Mouse (Mus musculus): ENCODE data around the gene Pde6h.

The Pde6h gene

DNA sequence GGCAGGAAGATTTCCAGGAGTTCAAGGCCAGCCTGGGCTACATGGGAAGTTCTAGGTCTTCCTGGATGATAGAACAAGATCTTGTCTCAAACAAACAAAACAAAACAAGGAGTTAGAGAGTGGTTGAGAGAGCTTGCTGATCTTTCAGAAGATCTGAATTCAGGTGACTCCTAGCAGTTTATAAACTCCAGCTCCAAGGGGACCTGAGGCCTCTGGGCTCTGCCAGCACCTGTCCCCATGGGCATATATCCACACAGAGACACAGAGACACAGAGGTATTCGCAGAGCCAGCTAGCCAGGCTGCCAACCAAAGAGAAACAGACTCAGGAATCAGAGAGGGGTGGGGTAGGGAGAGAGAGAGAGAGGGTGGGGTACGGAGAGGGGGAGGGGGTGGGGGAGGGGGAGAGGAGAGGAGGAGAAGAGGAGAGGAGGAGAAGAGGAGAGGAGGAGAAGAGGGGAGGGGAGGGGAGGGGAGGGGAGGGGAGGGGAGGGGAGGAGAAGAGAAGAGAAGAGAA lies 10.8 kb upstream of the Pde6h start:
- DNase-seq (ENCODE audit: low read depth, low spot score), result no peak

DNA sequence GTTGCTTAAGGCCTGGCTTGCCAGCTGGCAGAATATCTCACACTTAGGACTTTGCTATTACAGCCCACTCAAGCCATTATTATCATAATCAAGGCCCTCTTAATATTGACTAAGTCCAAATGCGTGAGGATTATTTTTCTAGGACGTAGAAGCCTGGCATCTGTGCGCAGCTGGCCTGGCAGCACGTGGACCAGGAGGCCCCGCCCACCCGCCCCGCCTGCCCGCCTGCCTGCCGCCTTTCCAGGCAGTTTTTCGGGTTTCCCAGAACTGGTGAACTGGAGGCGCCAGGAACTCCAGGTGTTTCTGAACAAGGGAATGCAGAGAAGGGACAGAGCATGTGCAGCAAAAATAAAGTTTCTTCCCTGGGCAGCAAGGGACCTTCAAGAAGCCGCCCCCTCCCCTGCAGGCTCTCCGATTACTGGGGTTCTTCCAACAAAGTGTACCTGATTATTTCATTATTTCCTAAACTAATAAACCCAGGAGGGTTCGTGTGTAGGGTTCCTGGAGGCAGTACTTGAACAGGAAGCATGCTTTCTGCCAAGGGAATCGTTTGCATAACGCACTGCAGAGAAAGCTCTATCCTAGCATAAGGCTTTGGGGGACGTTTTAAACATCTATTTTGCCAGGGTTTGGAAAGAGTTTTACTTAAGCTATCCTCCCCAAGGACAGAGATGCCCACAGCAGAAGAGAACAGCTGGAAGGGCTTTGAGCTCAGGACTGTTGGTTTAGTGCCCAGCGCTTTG lies 10.1 kb upstream of the Pde6h start:
- DNase-seq (ENCODE audit: low read depth, low spot score), result peak; percentile 9

DNA sequence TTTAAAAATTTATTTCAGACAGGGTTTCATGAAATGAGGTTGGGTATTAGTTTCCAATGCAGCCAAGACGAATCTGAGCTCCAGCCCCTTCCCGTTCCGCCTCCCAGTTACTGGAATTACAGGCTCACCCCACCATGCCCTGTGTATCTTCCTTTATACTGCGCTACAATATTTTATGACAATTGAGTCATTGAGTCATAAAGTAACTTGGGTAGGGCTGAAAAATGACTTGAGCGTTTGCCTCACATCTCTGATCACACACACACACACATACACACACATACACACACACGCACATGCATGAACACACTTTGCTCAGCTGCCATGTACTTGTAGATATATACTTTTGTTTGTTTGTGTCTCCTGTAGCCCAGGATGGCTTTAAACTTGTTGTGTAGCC lies 9.4 kb upstream of the Pde6h start:
- DNase-seq (ENCODE audit: low read depth, low spot score), result no peak

DNA sequence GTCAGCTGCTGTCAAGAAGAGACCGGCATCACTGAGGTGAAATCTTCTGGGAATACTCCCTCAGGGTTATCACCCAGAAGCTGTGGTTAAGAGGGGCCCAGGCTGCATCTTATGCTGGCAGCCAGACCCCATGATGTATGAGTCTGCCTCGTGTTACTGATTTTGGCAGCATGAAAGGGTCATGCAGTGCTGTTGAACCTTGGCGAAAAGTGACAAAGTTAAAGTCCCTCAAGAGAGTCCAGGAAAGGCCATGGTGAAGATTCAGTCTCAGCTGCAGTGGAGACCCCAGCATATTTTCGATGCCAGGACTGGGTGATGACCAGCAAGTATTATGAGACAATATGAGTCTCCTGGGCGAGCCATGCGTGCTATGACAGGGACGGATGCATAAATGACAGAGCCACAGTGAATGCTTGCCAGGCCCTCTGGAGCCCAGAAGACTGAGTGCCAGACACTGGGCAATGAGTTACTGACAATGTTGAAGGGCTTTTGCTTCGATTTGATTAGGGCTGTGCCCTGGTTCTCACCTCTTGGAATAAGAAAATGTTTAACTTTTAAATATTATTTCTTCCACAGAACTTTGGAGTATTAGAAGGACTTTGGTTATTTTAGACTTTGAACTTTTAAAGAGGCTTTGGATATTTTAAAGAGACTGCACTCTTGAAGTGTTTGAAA lies 7.8 kb upstream of the Pde6h start:
- DNase-seq (ENCODE audit: low read depth, low spot score), result no peak

DNA sequence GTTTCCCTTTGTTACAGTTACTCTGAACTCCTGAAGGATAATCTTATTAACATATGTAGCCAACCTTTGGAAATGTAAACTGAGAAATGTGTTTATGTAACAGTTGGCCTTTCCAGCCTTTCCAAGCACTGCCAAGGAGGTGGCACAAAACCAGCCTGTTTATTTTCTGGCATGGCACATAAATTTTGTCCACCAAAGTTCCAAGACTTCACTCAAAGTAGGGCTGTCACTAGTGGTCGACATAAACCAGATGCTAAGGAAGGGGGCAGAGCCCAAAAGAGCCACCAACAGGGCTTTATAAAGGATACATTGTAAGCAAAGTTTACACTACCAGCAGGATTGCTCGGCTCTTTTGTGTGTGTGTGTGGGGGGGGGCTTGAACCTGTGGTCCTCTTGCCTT lies 5.7 kb upstream of the Pde6h start:
- DNase-seq (ENCODE audit: low read depth, low spot score), result no peak

DNA sequence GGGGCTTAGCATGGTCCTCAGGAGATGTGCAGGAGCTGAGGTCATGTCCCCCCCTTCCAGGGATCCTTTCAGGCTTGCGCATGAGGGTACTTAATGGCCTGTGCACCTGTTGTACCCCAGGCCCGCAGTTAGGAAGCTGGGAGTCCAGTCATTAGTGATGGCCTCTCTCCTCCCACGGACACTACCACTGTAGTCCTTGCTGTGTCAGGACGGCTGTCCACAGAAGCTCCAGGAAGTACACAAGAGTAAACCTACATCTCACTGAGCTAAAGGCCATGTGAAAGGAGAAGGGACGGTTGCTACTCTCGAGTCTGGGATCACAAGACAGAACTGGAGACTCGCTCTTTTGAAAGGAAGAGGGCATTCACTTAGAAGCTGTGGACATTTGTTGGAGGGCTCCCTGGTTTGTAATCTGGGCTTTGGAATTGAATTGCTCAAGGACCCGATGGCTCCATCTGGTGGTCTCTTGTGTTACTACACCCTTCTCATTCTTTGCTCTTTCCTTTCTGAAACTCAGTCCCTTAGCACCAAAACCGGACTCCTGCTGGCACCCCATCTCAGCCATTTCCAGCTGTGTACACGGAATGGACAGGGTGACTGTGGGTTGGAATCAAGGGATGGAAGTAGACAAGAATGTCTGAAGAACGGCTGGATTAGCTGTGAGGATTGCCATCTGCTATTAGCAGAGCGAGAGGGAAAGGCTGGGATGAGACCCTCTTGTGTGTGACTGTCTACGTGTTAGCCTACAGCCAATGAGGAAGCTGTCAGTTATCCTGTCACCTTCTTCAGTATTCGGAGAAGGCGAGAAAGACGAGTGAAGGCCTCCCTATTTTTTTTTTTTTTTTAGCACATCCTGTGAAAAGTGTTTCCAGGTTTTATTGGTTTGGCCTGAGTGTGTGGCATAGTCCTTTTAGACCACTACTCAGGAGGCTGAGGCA lies 3.0 kb upstream of the Pde6h start:
- DNase-seq (ENCODE audit: low read depth, low spot score), result peak; percentile 46

DNA sequence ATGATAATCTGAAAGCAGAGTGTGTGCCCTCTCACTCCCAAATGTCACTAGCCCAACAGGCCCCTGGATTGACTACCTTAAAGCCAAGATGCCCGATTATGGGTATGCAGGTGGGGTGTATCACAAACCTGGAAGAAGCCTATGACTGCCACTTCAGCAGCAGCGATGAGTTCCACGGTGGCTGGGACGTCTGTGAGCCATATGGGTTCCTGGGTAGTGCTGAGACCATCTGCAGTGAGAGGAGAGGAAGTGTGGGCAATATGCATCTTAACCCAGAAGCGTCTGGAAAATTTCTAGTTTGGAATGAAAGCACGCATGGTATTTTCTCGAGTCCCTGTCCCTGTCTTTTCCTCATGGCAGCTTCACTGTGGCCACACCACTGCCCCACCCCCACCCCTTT lies 2.0 kb upstream of the Pde6h start:
- no peak for DNase-seq (ENCODE audit: low read depth, low spot score)

DNA sequence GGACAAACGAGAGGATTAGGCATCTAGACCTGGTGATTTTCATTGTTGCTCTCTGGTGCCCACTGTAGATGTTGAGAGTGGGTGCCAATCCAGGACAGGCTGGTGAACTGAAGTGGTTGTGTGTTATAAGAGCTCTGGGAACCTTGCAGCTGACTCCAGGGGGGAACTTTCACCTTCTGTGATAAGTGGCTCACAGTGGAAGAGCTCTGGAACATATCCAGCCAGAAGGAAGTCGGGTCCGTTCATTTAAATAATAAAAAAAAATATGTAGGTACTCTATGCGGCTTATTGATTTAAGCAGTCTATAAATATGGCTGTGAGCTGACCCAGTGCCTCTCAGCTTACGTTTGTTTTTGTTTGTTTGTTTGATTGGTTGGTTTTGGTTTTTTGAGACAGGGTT lies 1.6 kb upstream of the Pde6h start, which contains the start of gene Erp27:
Gene Erp27, minus strand, starts transcription at position 101 of the 400 bp plus-strand sequence.
- no peak for DNase-seq (ENCODE audit: low read depth, low spot score)

DNA sequence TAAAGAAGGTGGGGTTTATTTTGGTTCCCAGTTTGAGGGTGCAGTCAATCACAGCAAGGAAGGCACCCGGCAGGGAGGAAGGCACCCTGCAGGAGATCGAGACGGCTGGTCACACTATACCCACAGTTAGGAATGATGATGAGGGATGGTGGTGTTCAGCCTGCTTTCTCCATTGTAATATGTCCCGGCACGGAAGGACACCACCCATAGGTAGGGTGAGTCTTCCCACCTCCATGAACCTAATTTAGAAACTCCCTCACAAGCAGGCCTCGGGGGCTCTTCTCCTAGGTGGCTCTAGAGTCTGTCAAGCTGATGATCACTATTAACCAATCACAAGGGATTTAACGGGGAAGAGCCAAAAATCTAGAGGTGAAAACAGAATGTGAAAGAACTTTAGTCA lies 761 bp upstream of the Pde6h start:
- DNase-seq (ENCODE audit: low read depth, low spot score), result no peak

DNA sequence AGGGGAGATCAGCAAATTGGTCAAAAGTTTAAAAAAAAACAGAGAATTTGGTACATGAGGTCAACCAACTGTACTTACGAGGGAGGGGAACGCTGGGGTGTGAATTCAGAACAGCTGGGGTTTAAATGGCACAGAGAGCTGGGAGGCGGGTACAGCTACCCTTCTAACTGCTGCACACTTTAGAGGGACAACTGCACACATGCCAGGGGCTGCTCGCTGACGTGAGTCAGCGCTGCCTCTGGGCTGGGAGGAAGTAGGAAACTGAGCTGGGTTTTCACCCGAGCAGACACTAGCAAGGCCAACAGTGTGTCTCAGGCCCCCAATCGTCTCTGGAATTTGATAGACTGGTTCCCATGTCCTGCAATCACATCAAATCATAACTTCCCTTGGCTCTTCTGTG lies 1.4 kb downstream of the Pde6h start:
- DNase-seq (ENCODE audit: low read depth, low spot score), result no peak

DNA sequence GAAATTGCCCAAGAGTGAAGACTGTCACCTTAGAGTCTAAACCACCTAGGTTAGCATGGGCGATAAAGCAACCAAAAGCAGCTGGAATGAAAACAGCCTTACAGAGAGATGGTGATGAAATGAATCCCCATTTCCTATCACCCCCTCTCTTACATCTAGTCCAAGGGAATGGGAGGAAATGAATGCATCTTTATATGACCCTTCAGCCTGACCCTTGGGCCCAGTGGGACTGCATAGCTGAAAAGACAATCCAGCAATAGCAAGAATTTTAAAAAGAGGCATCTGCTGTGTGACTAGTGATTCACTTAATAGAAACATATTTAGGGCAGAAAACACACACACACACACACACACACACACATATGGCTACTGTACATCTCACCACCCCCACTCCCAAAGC lies 4.0 kb downstream of the Pde6h start:
- no peak for DNase-seq (ENCODE audit: low read depth, low spot score)

DNA sequence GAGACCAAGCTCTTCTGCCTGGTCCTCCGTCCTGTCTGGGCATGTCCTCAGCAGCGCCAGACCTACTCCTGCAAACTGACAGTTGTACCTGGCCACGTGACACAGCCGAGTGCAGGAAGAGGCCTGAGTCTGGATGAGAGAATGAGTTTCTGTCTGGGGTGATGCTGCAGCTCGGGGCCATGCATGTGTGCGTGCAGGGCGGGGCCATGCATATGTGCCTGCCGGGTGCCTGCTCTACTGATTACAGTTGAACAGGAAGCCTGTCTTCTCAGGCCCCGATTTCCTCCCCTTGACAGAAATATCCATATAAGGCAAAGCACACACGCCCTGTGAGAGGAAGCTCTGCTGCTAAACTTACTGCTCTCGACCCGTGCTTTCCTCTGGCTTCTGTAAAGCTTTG lies 7.0 kb downstream of the Pde6h start:
- DNase-seq (ENCODE audit: low read depth, low spot score), result no peak

DNA sequence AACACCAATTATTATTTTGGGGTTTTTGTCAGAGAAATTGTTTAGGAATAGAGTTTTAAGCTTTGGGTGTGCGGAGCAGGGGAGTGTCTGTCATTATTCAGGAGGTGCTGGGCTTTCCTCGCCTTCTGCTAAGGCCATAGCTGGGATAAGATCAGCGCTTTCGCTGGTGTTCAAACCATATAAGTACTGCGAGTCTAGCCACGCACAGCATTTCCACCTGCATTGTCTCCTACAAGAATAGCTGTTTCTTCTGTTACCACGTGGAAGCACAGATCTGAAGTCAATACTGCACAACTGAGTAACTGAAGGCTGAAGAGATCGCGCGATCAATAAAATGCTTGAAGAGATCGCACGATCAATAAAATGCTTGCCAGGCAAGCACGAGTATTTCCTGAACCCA lies 7.6 kb downstream of the Pde6h start:
- no peak for DNase-seq (ENCODE audit: low read depth, low spot score)

DNA sequence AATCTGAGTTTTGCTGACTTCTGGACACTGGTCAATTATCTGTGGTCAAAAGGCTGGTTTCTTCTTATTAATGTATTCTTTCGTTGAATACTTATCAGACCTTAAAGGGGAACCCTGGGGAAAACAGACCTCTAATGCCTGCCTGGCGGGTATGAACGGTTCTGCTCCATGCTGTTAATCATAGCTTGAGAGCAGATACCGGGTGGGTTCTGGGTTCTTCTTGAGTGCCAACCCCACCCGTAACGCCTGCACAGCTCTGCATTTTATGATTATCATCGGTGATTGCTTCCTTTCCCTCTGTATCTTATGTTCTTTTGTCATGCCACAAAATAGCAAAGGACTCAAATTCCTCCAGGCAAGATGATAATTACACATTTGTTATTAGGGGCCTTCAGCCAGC lies 10.4 kb downstream of the Pde6h start:
- DNase-seq (ENCODE audit: low read depth, low spot score), result no peak

DNA sequence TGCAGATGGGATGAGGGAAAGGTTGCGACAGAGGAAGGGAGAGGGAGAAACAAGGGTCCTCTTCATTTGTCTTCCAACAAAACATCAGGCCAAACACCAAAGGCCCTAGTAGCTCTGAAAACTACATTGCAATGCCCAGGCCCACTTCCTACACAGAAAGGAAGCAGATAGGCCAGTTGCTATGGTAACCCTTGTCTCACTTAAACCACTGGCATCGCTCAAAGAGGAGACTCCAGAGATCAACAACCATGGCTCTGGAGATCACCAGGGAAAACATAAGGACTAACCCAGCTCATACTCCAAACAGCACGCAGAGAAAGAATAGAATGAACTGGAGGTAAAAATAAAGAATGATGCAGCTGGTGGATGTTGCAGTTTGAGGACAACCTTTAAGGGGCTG lies 11.6 kb downstream of the Pde6h start:
- DNase-seq (ENCODE audit: low read depth, low spot score), result no peak

DNA sequence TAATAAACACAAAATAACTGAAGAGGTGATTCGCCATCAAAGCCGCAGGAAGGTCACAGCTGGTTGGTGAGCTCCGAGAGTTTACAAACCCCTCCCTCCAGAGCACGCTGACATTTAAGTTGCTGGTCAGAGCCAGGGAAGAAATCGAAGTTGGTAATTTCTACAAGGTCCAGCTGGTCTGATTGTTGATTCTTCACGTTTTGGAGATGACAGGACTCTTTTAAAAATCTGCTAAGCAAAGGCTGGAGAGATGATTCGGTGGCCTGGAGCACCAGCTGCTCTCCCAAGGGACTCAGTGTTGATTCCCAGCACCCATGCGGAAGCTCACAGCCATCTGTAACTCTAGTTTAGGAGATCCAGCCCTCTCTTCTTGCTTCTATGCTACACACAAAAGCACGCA lies 12.7 kb downstream of the Pde6h start:
- no peak for DNase-seq (ENCODE audit: low read depth, low spot score)

DNA sequence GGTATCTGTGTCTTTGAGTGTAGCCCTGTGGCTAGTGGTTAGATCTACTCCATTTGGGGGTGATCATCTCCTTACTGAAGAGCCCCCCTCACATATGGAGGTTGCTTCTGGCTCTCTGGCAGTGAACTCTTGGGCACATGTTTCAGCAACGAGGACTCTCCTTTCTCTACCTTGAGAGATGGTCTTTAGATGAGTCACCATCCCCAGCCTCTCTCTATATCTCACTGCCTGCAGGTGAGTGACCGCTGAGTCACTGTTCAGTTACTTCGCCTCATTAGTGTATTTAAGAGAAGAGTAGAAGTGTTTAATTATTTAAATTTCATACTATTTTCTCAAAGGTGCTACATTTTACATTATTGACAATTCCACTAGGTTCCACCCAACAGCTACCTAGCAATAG lies 13.5 kb downstream of the Pde6h start:
- DNase-seq (ENCODE audit: low read depth, low spot score), result no peak

DNA sequence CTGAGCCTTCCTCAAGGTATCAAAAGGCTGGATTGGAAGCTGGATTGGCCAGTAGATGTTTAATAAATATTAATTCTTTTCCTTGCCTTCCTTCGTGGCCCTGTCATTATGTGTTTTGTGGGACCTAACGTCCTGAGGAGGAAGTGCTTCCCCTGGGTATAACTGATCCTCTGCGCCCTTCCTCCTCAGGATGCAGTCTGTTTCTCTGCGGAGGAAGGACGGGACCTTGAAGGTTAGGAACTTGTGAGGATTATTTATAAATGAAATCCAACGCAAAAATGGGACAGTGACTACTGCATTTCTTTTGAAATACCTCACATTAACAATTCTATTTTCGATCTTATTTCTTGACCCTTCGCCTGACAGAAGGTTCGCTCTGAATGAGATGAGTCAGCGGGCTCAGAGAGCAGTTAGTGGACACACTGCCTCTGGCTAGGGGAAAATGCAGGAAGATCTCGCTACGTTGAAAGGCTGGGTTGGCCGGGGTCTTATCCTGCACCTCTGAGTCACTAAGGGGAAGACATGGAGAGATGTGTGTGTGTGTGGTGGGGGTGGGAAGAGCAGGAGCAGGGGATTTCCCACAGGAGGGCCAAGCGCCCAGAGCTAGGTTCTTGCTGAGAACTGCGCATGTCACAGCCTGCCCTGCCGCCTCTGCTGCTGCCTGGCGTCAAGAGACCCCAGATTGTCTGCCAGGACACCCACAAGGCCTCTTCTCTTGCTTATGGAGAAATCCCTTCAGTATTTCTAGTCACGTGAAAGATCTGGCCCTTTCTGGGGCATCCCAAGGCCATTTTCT lies 14.9 kb downstream of the Pde6h start:
- no peak for DNase-seq (ENCODE audit: low read depth, low spot score)

DNA sequence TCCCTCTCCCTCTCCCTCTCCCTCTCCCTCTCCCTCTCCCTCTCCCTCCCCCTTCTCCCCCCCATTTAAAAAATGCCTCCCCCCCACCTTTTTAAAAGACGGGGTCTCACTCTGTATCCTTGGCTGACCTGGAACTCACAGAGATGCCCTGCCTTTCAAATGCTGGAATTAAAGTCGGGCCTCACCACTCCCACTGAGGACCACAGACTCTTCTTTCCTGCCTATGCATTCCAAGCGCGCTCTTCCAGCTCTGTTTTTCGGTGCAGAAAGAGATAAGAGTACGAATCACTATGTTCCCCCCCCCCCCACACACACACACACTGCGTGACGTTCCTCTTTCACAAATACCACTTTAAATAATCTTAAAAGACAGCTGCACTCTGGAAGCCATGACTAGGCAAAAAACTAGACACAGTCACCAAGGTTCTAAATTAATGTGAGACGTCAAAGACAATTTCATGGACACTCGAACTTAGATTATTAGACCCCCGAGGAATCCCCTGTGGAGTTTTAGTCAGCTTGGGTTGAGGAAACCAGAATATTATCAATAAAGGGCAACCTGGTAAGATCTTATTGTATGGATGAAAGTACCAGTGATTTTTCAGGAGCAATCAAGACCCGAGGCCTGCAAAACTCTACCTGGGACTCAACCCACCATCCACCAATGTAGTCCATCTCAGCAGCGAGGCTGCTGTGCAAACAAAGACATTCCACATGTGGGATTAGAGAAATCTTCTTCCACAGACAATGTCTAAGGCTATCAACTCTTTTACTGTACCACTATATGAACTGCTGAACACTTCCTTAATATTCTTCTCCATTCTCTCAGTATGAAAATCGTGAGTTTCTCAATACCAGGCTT lies 15.9 kb downstream of the Pde6h start:
- DNase-seq (ENCODE audit: low read depth, low spot score), result no peak

DNA sequence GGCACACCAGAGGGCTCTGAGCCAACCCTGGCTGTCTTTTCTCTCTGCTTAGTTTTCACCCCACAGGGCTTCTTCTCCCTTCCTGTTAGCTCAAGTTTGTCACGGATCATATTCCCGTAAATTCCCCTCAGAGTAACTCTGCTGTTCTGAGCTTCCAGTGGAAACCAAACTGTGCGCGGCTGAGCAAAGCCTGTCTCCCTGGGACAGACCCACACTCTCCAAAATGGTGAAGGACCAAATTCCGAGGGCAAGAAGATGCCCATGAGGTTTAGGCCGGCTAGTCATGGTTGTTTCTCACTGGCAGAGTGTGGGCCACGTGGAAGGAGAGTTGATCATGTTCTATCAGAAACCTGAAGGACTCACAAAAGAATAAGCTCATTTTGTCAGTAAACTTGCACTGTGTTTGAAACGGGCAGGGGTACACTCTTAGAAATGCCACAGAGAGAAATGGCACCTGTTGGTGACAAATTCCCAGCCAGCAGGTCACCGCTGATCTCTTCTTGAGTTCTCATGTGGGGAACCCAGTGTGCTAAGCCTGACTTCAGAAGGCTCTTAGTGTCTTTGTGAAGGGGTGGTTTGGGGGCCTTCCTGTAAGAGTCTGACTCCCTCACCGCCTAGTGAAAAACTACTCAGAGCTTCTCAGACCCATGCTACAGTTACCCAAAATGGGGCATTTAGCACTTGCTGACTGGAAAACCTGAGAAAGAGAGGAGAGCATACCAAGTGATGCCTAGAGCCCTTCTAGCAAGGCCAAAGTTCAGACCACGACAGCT lies 16.7 kb downstream of the Pde6h start:
- DNase-seq (ENCODE audit: low read depth, low spot score), result no peak

All from retina, adult 2 months (tissue).